Mouse (Mus musculus): ENCODE measurements around the gene Evi5l. TPM values are rescaled to one million over a fixed set of nuclear protein-coding genes. Genes with fewer than 3 reads are reported as not detected.
"Not testable (repeated sequence)": the region's sequence is repeated elsewhere in the genome, so short reads cannot be mapped to it uniquely, and the experiment has no call there.

Gene Evi5l
- total RNA-seq, 2 experiments from 2014 or later = 4.1 to 6.0 TPM

GRCm38 (mm10) chr8:4237814-4238433 lies 71.6 kb downstream of the Evi5l start:
- ATAC-seq (ENCODE audit: poor library complexity, severe bottlenecking) = no peak

GRCm38 (mm10) chr8:4238434-4239192 lies 72.2 kb downstream of the Evi5l start, which contains the start of the genes Map2k7 and Gm49320:
TSS of gene Map2k7 (plus strand) at chr8:4238740.
TSS of gene Gm49320 (plus strand) at chr8:4238865.
- ATAC-seq (ENCODE audit: poor library complexity, severe bottlenecking) = peak; percentile 89

- ATAC-seq (ENCODE audit: poor library complexity, severe bottlenecking) = peak; percentile 26
Observed at GRCm38 (mm10) chr8:4239193-4239890, 73.0 kb downstream of the Evi5l start.

- no peak for ATAC-seq (ENCODE audit: poor library complexity, severe bottlenecking)
Observed at GRCm38 (mm10) chr8:4245061-4245460, 78.7 kb downstream of the Evi5l start.

GRCm38 (mm10) chr8:4245737-4246136 lies 79.4 kb downstream of the Evi5l start:
- no peak for ATAC-seq (ENCODE audit: poor library complexity, severe bottlenecking)

- ATAC-seq (ENCODE audit: poor library complexity, severe bottlenecking) = no peak
Observed at GRCm38 (mm10) chr8:4247241-4247640, 80.9 kb downstream of the Evi5l start.

- ATAC-seq (ENCODE audit: poor library complexity, severe bottlenecking) = no peak
Observed at GRCm38 (mm10) chr8:4247951-4248540, 81.7 kb downstream of the Evi5l start, which contains the start of gene Tgfbr3l. TSS of gene Tgfbr3l (plus strand) at chr8:4248214.

- no peak for ATAC-seq (ENCODE audit: poor library complexity, severe bottlenecking)
Observed at GRCm38 (mm10) chr8:4249213-4249612, 82.8 kb downstream of the Evi5l start.

- peak; percentile 73 for ATAC-seq (ENCODE audit: poor library complexity, severe bottlenecking)
Observed at GRCm38 (mm10) chr8:4250306-4250970, 84.1 kb downstream of the Evi5l start.

GRCm38 (mm10) chr8:4252116-4252760 lies 85.9 kb downstream of the Evi5l start:
- no peak for ATAC-seq (ENCODE audit: poor library complexity, severe bottlenecking)

- ATAC-seq (ENCODE audit: poor library complexity, severe bottlenecking) = peak; percentile 90
Observed at GRCm38 (mm10) chr8:4252934-4253841, 86.8 kb downstream of the Evi5l start, which contains the start of gene Snapc2. TSS of gene Snapc2 (plus strand) at chr8:4253080.

- ATAC-seq (ENCODE audit: poor library complexity, severe bottlenecking) = no peak
Observed at GRCm38 (mm10) chr8:4254001-4254400, 87.6 kb downstream of the Evi5l start.

GRCm38 (mm10) chr8:4255471-4255870 lies 89.1 kb downstream of the Evi5l start:
- ATAC-seq (ENCODE audit: poor library complexity, severe bottlenecking) = not testable (repeated sequence)

- no peak for ATAC-seq (ENCODE audit: poor library complexity, severe bottlenecking)
Observed at GRCm38 (mm10) chr8:4256911-4257310, 90.5 kb downstream of the Evi5l start.

GRCm38 (mm10) chr8:4257350-4257749 lies 91.0 kb downstream of the Evi5l start:
- no peak for ATAC-seq (ENCODE audit: poor library complexity, severe bottlenecking)

- ATAC-seq (ENCODE audit: poor library complexity, severe bottlenecking) = peak; percentile 75
Observed at GRCm38 (mm10) chr8:4258233-4258632, 91.9 kb downstream of the Evi5l start.

- peak; percentile 13; the same call in 1 of the 2 replicates for ATAC-seq (ENCODE audit: poor library complexity, severe bottlenecking)
Observed at GRCm38 (mm10) chr8:4258678-4259077, 92.3 kb downstream of the Evi5l start.

GRCm38 (mm10) chr8:4259125-4259804 lies 92.9 kb downstream of the Evi5l start, which contains the start of gene Ctxn1:
TSS of gene Ctxn1 (minus strand) at chr8:4259274.
- ATAC-seq (ENCODE audit: poor library complexity, severe bottlenecking) = peak; percentile 94

Data from megakaryocyte, adult 5-6 weeks (primary cell).